Mouse (Mus musculus) heart, adult 2 months (tissue): Measurements from ENCODE around the gene Rassf1. TPM values are rescaled to one million over a fixed set of nuclear protein-coding genes. Genes with fewer than 3 reads are reported as not detected.

Experiments
- DNase-seq, 2 experiments: peaks; one replicate each; pipeline ENCODE4 v3.0.0; 2021
- H3K27ac ChIP-seq: fragments of 200-600 bp; 2 replicates; pipeline ENCODE4 v1.8.1; 2022
- H3K27me3 ChIP-seq: fragments of 200-500 bp; 2 replicates; pipeline ENCODE4 v1.6.1; 2012; ENCODE audit warnings: mild to moderate bottlenecking, low read length, inconsistent platforms, mixed read lengths; ENCODE audit not compliant: control insufficient read depth, insufficient read depth
- H3K36me3 ChIP-seq: fragments of 200-500 bp; 2 replicates; pipeline ENCODE4 v1.6.1; 2012; ENCODE audit warnings: low read length, inconsistent platforms; ENCODE audit not compliant: control insufficient read depth, insufficient read depth
- H3K4me1 ChIP-seq: fragments of 200-500 bp; 2 replicates; pipeline ENCODE4 v1.6.1; 2011; ENCODE audit warnings: low read length; ENCODE audit not compliant: control insufficient read depth, insufficient read depth
- H3K4me3 ChIP-seq: fragments of 200-600 bp; 2 replicates; pipeline ENCODE4 v1.8.1; 2022
- H3K79me2 ChIP-seq: fragments of 200-500 bp; replicated peaks from 2 replicates; pipeline ENCODE4 v1.6.1; 2012; ENCODE audit warnings: mild to moderate bottlenecking, inconsistent platforms, low read length, moderate library complexity, mixed read lengths; ENCODE audit not compliant: control insufficient read depth, insufficient read depth
- H3K9ac ChIP-seq: fragments of 200-500 bp; 2 replicates; pipeline ENCODE4 v1.6.1; 2012; ENCODE audit warnings: low read depth, mild to moderate bottlenecking, control low read depth, inconsistent platforms, low read length, mixed read lengths
- CTCF ChIP-seq: fragments of 200-600 bp; IDR thresholded peaks from 2 replicates; pipeline ENCODE4 v1.8.1; 2022; ENCODE audit warnings: antibody characterized with exemption, mild to moderate bottlenecking, moderate library complexity
- EP300 ChIP-seq: fragments of 200-500 bp; IDR thresholded peaks from 2 replicates; pipeline ENCODE4 v1.6.1; 2011; ENCODE audit warnings: low read depth, low read length, control low read depth; ENCODE audit not compliant: insufficient read depth
- POLR2A ChIP-seq: fragments of 200-500 bp; IDR thresholded peaks from 2 replicates; pipeline ENCODE4 v1.6.1; 2011; ENCODE audit warnings: mild to moderate bottlenecking, low read depth, low read length, control low read depth; ENCODE audit not compliant: insufficient read depth
- WGBS: fragments of 180-500 bp; shearing (Covaris S2); methylation state at CpG from one replicate; pipeline ENCODE4 v1.1.7; 2018; 5-methylcytosine and 5-hydroxymethylcytosine counted together
- intact Hi-C: fragments of 180-260 bp; cut with DNase I; formaldehyde crosslinking; loops from one replicate; pipeline ENCODE4 v1.15.1; 2025
- polyA plus RNA-seq: library from polyadenylated mRNA; depleted of rRNA; stranded (reverse); fragments of >200 nt; gene quantifications from 2 replicates; pipeline ENCODE4 v1.2.3, GENCODE M21; 2012
- total RNA-seq, 2 experiments: library from RNA; stranded (reverse); gene quantifications; 2 replicates each; pipeline ENCODE4 v1.2.3; 2021

Rassf1 gene
- total and polyA plus RNA-seq, 3 experiments, result 12.6 to 15.5 (median 13.4) TPM

GRCm38 (mm10) chr9:107581584-107581983, 30.2 kb downstream of the Rassf1 start:
- Histone ChIP-seq H3K9ac (no peak overlapping the region; the same call in 1 of the 2 replicates), H3K27ac (peak overlapping the region; percentile 95), H3K79me2 (no peaks in the 10 kb centered on the region), H3K4me3 (no peak overlapping the region), H3K36me3 (no peaks in the 10 kb centered on the region), H3K4me1 (peaks cover 13% of the 10 kb centered on the region), H3K27me3 (no peaks in the 10 kb centered on the region)
- TF ChIP-seq EP300, result no peak
- TF ChIP-seq CTCF, result no peak
- no peak for TF ChIP-seq POLR2A
- 74% methylated on average over 4 of the region's 4 CpGs for WGBS
- intact Hi-C loops, result no loop called here
- DNase-seq, result no peak

- TF ChIP-seq CTCF, result no peak
- no peak for TF ChIP-seq EP300
- no peak for TF ChIP-seq POLR2A
- intact Hi-C loops, result no loop called here
- Histone ChIP-seq H3K4me1 (peaks cover 9% of the 10 kb centered on the region), H3K9ac (no peak overlapping the region), H3K4me3 (no peak overlapping the region), H3K36me3 (no peaks in the 10 kb centered on the region), H3K79me2 (no peaks in the 10 kb centered on the region), H3K27me3 (no peaks in the 10 kb centered on the region), H3K27ac (no peak overlapping the region)
- no peak for DNase-seq
- WGBS, result 90% methylated on average over 7 of the region's 7 CpGs
These were observed 31.2 kb downstream of the Rassf1 start for GRCm38 (mm10) chr9:107582509-107583062.

GRCm38 (mm10) chr9:107583174-107583573, 31.8 kb downstream of the Rassf1 start:
- WGBS, result 92% methylated on average over 14 of the region's 14 CpGs
- no peaks in the 10 kb centered on the region for H3K27me3 ChIP-seq
- DNase-seq, result no peak
- H3K27ac ChIP-seq, result no peak overlapping the region
- H3K36me3 ChIP-seq, result no peaks in the 10 kb centered on the region
- no peak overlapping the region for H3K4me3 ChIP-seq
- H3K9ac ChIP-seq, result no peak overlapping the region
- intact Hi-C loops, result no loop called here
- TF ChIP-seq POLR2A (no peak), CTCF (no peak), EP300 (no peak)
- H3K79me2 ChIP-seq, result no peaks in the 10 kb centered on the region
- peaks cover 9% of the 10 kb centered on the region for H3K4me1 ChIP-seq

- Histone ChIP-seq H3K4me1 (no peaks in the 10 kb centered on the region; the same call in none of the 2 replicates), H3K36me3 (no peaks in the 10 kb centered on the region), H3K9ac (no peak overlapping the region), H3K27me3 (no peaks in the 10 kb centered on the region), H3K79me2 (no peaks in the 10 kb centered on the region), H3K27ac (no peak overlapping the region), H3K4me3 (no peak overlapping the region)
- TF ChIP-seq EP300 (no peak), POLR2A (no peak), CTCF (no peak)
- WGBS, result 79% methylated on average over 5 of the region's 5 CpGs
- intact Hi-C loops, result no loop called here
- DNase-seq, result no peak
These were observed 35.1 kb downstream of the Rassf1 start for GRCm38 (mm10) chr9:107586504-107586903.

- intact Hi-C loops, result no loop called here
- peak within 1 kb of the TSS; percentile 84 for H3K4me3 ChIP-seq
- no peaks in the 10 kb centered on the region for H3K36me3 ChIP-seq
- TF ChIP-seq POLR2A (peak; percentile 71), CTCF (no peak), EP300 (peak; percentile 80)
- WGBS, result 9% methylated on average over 46 of the region's 46 CpGs
- H3K4me1 ChIP-seq, result no peaks in the 10 kb centered on the region; the same call in 1 of the 2 replicates
- peak within 1 kb of the TSS; percentile 64 for H3K9ac ChIP-seq
- DNase-seq, result peak; percentile 95 to 99
- no peaks in the 10 kb centered on the region for H3K27me3 ChIP-seq
- H3K79me2 ChIP-seq, result no peaks in the 10 kb centered on the region
- peak within 1 kb of the TSS; percentile 79 for H3K27ac ChIP-seq
These were observed 35.8 kb downstream of the Rassf1 start, which contains the start of gene Ifrd2 for GRCm38 (mm10) chr9:107586974-107587832. Ifrd2 (plus strand) TSS chr9:107587642.
